Mouse (Mus musculus) brain, adult 10 weeks (tissue): ENCODE results near the gene Gm17577. TPM values are rescaled to one million over a fixed set of nuclear protein-coding genes. Genes with fewer than 3 reads are reported as not detected.

Experiments used
- polyA plus RNA-seq: library from polyadenylated mRNA; stranded (reverse); fragments of 350-450 nt; fragmentation: Illumina TruSeq; extraction: RNeasy Lipid Tissue Mini Kit (QIAGEN cat#74804); gene quantifications from one replicate; pipeline ENCODE4 v1.2.3, GENCODE M21; 2015; ENCODE audit warnings: low read depth, low replicate concordance

Gm17577 gene
- not detected for polyA plus RNA-seq

GRCm38 (mm10) chrX:123246807-123247206 is at the start of gene Gm17577:
Gm17577 (minus strand) TSS chrX:123246907.

GRCm38 (mm10) chrX:123222381-123222780 is 24.3 kb downstream of the Gm17577 start, which contains the start of gene Srsx:
Srsx (minus strand) TSS chrX:123222481.

Other genes with a start within 250 kb of the Gm17577 start
- gene Gm17521, start 217.2 kb downstream of the Gm17577 start, polyA plus RNA-seq: not detected
- gene Cldn34c1, start 143.4 kb downstream of the Gm17577 start, polyA plus RNA-seq: 9.4 TPM
- gene Srsx, start 24.4 kb downstream of the Gm17577 start, polyA plus RNA-seq: not detected